Mouse (Mus musculus) liver, adult 2 months (tissue): ENCODE measurements around the gene Pkmyt1.

Experiments
- CTCF ChIP-seq: fragments of 200-500 bp; IDR thresholded peaks from 2 replicates; pipeline ENCODE4 v1.5.1; 2011; ENCODE audit warnings: low read depth, low read length, control low read depth
- POLR2A ChIP-seq: fragments of 200-500 bp; IDR thresholded peaks from 2 replicates; pipeline ENCODE4 v1.6.1; 2011; ENCODE audit warnings: low read length, control low read depth; ENCODE audit not compliant: insufficient read depth; ENCODE audit errors: extremely low read depth

DNA sequence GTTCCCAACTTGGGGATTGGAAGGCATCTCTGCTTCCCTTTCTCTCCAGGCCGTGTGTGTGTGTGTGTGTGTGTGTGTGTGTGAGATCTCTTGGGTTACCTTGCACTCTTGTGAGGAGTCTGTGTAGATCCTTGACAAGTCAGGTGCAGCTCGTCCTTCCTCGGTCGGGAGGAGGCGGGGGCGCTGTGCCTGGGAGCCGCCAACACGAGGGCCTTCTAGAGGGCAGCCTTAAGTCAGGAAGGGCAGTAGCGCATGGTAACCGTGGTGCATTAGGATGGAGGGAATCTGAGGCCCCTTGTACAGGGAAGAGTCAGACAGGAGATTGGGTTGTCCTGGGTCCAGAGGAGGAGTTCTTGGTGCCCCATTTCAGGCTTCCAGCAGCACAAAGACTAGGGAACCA lies 50.1 kb downstream of the Pkmyt1 start:
- no peak for TF ChIP-seq CTCF
- TF ChIP-seq POLR2A, result no peak
